Mouse (Mus musculus) lung, embryonic 14.5 days (tissue): ENCODE measurements around the gene Cyp4f15. TPM values are rescaled to one million over a fixed set of nuclear protein-coding genes. Genes with fewer than 3 reads are reported as not detected.
"Not testable (repeated sequence)": the region's sequence is repeated elsewhere in the genome, so short reads cannot be mapped to it uniquely, and the experiment has no call there.

Experiments
- ATAC-seq: fragments of 200-750 bp; cut with Nextera tagmentation; 2 replicates; pipeline ENCODE4 v1.8.0; 2017; ENCODE audit warnings: mild to moderate bottlenecking, moderate TSS enrichment, moderate library complexity; ENCODE audit not compliant: insufficient read depth
- DNase-seq: peaks from one replicate; pipeline ENCODE4 v3.0.0-alpha.2; 2015
- H3K27ac ChIP-seq: fragments of 300-500 bp; sonication (generic); 2 replicates; pipeline ENCODE4 v1.5.1; 2014; ENCODE audit warnings: low read depth, mild to moderate bottlenecking, moderate library complexity
- H3K27me3 ChIP-seq: fragments of 300-500 bp; sonication (generic); 2 replicates; pipeline ENCODE4 v1.6.1; 2014; ENCODE audit warnings: low read length, control low read depth; ENCODE audit not compliant: insufficient read depth
- H3K36me3 ChIP-seq: fragments of 300-500 bp; sonication (generic); 2 replicates; pipeline ENCODE4 v1.6.1; 2014; ENCODE audit warnings: control low read depth; ENCODE audit not compliant: insufficient read depth
- H3K4me1 ChIP-seq: fragments of 300-500 bp; sonication (generic); 2 replicates; pipeline ENCODE4 v1.6.1; 2014; ENCODE audit warnings: antibody characterized with exemption, control low read depth; ENCODE audit not compliant: insufficient read depth
- H3K4me2 ChIP-seq: fragments of 300-500 bp; sonication (generic); 2 replicates; pipeline ENCODE4 v1.6.1; 2014; ENCODE audit warnings: mild to moderate bottlenecking
- H3K4me3 ChIP-seq: fragments of 300-500 bp; sonication (generic); 2 replicates; pipeline ENCODE4 v1.5.1; 2014; ENCODE audit warnings: low read depth, low read length
- H3K9ac ChIP-seq: fragments of 300-500 bp; sonication (generic); 2 replicates; pipeline ENCODE4 v1.6.1; 2014
- H3K9me3 ChIP-seq: fragments of 300-500 bp; sonication (generic); 2 replicates; pipeline ENCODE4 v1.6.1; 2016; ENCODE audit warnings: low read depth, low read length, control low read depth
- CTCF ChIP-seq: IDR thresholded peaks from 2 replicates; pipeline ENCODE4 v1.5.1; 2016; ENCODE audit warnings: antibody characterized with exemption, low read depth
- WGBS: fragments of 180-500 bp; shearing (Covaris S2); extraction: QIAGEN DNeasy Blood & Tissue Kit; methylation state at CpG from one replicate; pipeline ENCODE4 v1.1.7; 2014; 5-methylcytosine and 5-hydroxymethylcytosine counted together
- polyA plus RNA-seq: library from polyadenylated mRNA; unstranded; fragments of >200 nt; fragmentation: Nextera tagmentation; extraction: Ambion mirVana; gene quantifications from 2 replicates; pipeline ENCODE4 v1.2.1, GENCODE M21; 2014

Cyp4f15 gene
- polyA plus RNA-seq, 1 experiment from 2014 or later: not detected

DNA sequence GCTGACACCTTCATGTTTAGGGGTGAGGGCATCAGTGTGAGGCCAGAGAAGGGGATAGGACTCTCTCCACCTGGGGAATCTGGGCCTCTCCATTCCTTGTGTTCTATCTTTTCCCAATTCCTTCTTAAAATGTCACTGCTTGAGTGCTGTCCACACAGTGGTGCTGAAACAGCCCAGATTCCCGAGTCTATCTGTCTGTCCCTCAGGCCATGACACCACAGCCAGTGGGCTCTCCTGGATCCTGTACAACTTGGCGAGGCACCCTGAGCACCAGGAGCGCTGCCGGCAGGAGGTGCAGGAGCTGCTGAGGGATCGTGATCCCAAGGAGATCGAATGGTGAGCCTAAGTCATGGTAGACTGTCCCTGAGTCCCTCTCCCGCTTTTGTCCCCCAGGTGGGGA lies 11.5 kb upstream of the Cyp4f15 start:
- H3K36me3 ChIP-seq: no peaks in the 10 kb centered on the region
- WGBS: 61% methylated on average over 7 of the region's 7 CpGs
- H3K4me3 ChIP-seq: no peak overlapping the region
- H3K27me3 ChIP-seq: no peaks in the 10 kb centered on the region
- TF ChIP-seq CTCF: no peak
- peak; percentile 42 for DNase-seq
- no peak overlapping the region for H3K4me2 ChIP-seq
- H3K9ac ChIP-seq: no peak overlapping the region
- ATAC-seq: no peak
- H3K27ac ChIP-seq: no peak overlapping the region
- H3K4me1 ChIP-seq: no peaks in the 10 kb centered on the region
- no peaks in the 10 kb centered on the region for H3K9me3 ChIP-seq

DNA sequence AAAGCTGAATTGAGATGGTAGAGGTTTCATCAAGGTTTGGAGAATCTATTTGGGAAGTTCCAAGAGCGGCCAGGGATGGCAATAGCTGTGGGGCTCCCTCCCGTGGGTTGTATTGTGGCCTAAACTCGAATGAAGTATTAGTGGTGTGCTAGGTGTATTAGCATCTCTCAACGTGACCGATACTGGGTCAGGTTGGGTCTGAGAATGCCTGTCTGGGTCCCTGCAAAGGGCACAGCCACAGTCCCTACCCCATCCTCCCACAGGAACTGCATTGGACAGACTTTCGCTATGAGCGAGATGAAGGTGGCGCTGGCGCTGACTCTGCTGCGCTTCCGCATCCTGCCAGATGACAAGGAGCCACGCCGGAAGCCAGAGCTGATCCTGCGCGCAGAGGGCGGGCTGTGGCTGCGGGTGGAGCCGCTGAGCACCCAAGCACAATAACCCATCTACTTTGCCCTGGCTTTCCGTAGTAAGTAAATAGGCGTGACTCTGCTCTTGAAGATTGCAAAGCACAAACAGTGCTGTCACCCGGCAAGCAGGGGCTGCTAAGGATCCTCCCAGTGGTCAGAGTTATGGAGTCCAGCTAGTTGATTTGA lies 9.3 kb upstream of the Cyp4f15 start:
- Histone ChIP-seq H3K36me3 (no peaks in the 10 kb centered on the region), H3K27me3 (no peaks in the 10 kb centered on the region), H3K4me3 (no peak overlapping the region), H3K4me2 (peak overlapping the region; percentile 40), H3K9me3 (no peaks in the 10 kb centered on the region), H3K4me1 (no peaks in the 10 kb centered on the region), H3K9ac (no peak overlapping the region), H3K27ac (no peak overlapping the region)
- ATAC-seq (no peak), DNase-seq (peak; percentile 8)
- TF ChIP-seq CTCF: no peak
- 31% methylated on average over 21 of the region's 21 CpGs for WGBS

DNA sequence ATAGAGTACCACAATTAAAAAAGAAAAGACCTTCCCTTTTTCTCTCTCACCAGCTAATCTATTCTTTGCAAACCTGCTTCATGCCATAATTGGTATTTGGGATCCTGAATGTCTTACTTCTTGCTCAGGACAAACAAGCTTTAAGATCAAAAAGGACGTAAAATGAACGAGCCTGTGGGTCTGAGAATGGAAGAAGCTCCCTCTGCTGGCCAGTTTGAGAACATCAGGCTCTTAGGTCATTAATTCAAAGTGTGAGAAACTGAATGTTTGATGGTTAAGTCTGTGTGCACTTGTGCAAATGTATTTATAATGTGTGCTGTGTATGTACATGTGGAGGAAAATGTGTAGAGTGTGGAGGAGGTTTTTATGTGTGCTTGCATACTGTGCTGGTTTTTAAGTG lies 5.0 kb upstream of the Cyp4f15 start:
- WGBS: 19% methylated on average over 2 of the region's 2 CpGs
- H3K4me1 ChIP-seq: no peaks in the 10 kb centered on the region
- no peak overlapping the region for H3K4me3 ChIP-seq
- no peak overlapping the region for H3K27ac ChIP-seq
- no peaks in the 10 kb centered on the region for H3K27me3 ChIP-seq
- H3K9ac ChIP-seq: no peak overlapping the region
- no peak for ATAC-seq
- no peak overlapping the region for H3K4me2 ChIP-seq
- no peaks in the 10 kb centered on the region for H3K36me3 ChIP-seq
- TF ChIP-seq CTCF: peak; percentile 74
- H3K9me3 ChIP-seq: no peaks in the 10 kb centered on the region
- peak; percentile 80 for DNase-seq

GRCm38 (mm10) chr17:32686722-32687121 lies 1.3 kb downstream of the Cyp4f15 start:
- no peaks in the 10 kb centered on the region for H3K27me3 ChIP-seq
- no peak overlapping the region for H3K9ac ChIP-seq
- no peaks in the 10 kb centered on the region for H3K4me1 ChIP-seq
- DNase-seq (no peak), ATAC-seq (no peak)
- H3K4me2 ChIP-seq: no peak overlapping the region
- H3K4me3 ChIP-seq: no peak overlapping the region
- no peaks in the 10 kb centered on the region for H3K36me3 ChIP-seq
- no peak for TF ChIP-seq CTCF
- H3K27ac ChIP-seq: no peak overlapping the region
- no peaks in the 10 kb centered on the region for H3K9me3 ChIP-seq
- WGBS: 93% methylated on average over 5 of the region's 5 CpGs

DNA sequence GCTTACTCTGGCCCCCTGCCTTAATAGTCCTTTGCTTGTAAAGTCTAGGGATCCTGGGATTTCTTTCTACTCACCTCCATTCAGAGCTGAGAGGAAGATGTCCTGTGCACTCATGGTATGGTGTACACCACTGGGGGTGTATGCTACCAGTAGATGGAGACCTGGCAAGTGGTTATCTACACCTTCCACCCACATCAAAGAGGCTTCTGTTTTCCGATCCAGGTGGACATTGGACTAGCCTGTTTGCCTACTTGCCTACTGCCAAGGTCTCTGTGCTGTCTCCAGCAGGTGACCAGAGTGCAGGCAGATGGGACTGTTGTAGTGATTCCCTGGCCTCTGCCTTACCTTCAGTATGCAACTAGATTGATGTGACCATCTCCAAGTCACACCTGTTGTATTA lies 5.5 kb downstream of the Cyp4f15 start:
- WGBS: 78% methylated on average over 1 of the region's 1 CpGs
- H3K27me3 ChIP-seq: no peaks in the 10 kb centered on the region
- no peak overlapping the region for H3K27ac ChIP-seq
- DNase-seq: no peak
- H3K9ac ChIP-seq: no peak overlapping the region
- H3K36me3 ChIP-seq: no peaks in the 10 kb centered on the region
- no peak overlapping the region for H3K4me2 ChIP-seq
- no peak for TF ChIP-seq CTCF
- no peaks in the 10 kb centered on the region for H3K9me3 ChIP-seq
- no peak for ATAC-seq
- no peak overlapping the region for H3K4me3 ChIP-seq
- no peaks in the 10 kb centered on the region for H3K4me1 ChIP-seq

DNA sequence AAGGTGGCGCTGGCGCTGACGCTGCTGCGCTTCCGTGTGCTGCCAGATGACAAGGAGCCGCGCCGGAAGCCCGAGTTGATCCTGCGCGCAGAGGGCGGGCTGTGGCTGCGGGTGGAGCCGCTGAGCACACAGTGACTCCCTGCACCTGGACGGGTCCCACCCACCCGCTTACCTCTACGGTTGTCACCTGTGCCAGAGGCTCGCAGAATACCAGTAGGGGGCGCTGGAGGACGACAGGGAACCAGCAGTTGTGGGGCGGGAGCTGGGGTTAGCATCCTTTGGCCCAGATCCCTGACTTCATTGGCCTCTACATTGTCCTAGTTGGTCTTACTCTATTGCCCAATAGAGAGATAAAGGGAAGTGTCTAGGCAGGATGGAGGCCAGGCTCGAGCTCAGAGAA lies 17.4 kb downstream of the Cyp4f15 start:
- Histone ChIP-seq H3K27me3 (no peaks in the 10 kb centered on the region), H3K4me1 (no peaks in the 10 kb centered on the region), H3K27ac (no peak overlapping the region), H3K36me3 (no peaks in the 10 kb centered on the region), H3K9ac (no peak overlapping the region), H3K4me3 (no peak overlapping the region), H3K9me3 (peaks cover 10% of the 10 kb centered on the region; the same call in 1 of the 2 replicates), H3K4me2 (0 out of 2 replicates have a peak overlapping the region, but pooled peaks have one; percentile 23)
- ATAC-seq (no peak), DNase-seq (peak; percentile 34)
- WGBS: 41% methylated on average over 22 of the region's 22 CpGs
- TF ChIP-seq CTCF: peak; percentile 50

GRCm38 (mm10) chr17:32710541-32710940 lies 25.1 kb downstream of the Cyp4f15 start:
- not testable (repeated sequence) for H3K4me2 ChIP-seq, H3K27ac ChIP-seq, H3K9ac ChIP-seq, H3K36me3 ChIP-seq, DNase-seq, H3K27me3 ChIP-seq, H3K4me1 ChIP-seq, H3K4me3 ChIP-seq, ATAC-seq, H3K9me3 ChIP-seq

- not testable (repeated sequence) for DNase-seq, H3K4me2 ChIP-seq, H3K9ac ChIP-seq, H3K9me3 ChIP-seq, H3K36me3 ChIP-seq, H3K4me1 ChIP-seq, ATAC-seq, H3K27me3 ChIP-seq, H3K27ac ChIP-seq, H3K4me3 ChIP-seq
- WGBS: 77% methylated on average over 1 of the region's 1 CpGs
Observed at GRCm38 (mm10) chr17:32722151-32722550, 36.7 kb downstream of the Cyp4f15 start.
